Mouse (Mus musculus): ENCODE data around the gene Prss38. TPM values are rescaled to one million over a fixed set of nuclear protein-coding genes. Genes with fewer than 3 reads are reported as not detected.

Prss38 gene
- total and polyA plus RNA-seq, 2 experiments: not detected

DNA sequence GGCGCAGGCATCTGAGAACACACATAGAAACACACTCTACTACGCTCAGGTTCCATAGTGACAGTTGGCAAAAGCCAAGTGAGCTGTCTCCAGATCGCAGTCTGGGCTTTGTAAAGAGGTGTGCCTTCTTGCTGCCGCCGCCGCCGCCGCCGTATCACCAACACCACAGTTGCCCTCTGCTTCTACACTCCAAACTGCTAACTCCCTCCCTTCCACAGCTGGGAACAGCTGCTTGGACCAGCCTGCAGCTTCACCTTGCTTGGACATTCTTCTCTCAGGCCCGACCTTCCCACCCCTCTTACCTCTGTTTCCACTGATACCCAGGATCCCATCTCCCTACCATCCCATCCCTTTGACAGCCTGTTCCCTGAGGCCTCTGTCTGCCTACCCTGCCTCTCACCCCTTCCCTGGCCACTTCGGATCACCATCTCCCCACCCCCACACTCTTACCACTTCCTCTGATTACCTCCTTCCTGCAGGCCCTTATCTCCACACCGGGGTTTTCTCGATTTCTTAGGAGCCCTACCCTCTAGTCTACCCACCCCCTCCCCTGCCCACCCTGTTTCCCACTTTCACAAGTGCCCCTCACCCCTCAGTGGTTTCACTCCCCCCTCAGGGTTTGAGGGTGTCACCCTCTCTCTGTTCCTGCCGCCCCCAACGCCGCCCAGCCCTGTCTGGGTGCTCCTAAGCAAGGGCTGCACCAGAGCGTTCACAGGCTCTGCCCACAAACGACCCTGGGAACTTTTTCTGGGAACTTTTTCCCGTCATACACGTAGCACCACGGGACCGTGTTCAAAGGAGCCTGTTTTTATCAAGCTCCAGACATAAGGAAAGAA lies 22.3 kb upstream of the Prss38 start:
- H3K79me2 ChIP-seq (ENCODE audit: control insufficient read depth, insufficient read depth, low read length): no peaks in the 10 kb centered on the region
- WGBS: 51% methylated on average over 22 of the region's 22 CpGs
- H3K27ac ChIP-seq (replicated peaks; ENCODE audit: insufficient read depth, low read depth, low read length): no peak overlapping the region
- DNase-seq (ENCODE audit: extremely low read depth, low read depth, low spot score): no peak
- H3K9ac ChIP-seq (ENCODE audit: low read depth, low read length): no peak overlapping the region
- no peak overlapping the region for H3K4me3 ChIP-seq (ENCODE audit: insufficient read depth, low read depth, low read length)
- H3K27me3 ChIP-seq (ENCODE audit: control insufficient read depth, insufficient read depth, low read length): no peaks in the 10 kb centered on the region
- no peaks in the 10 kb centered on the region for H3K36me3 ChIP-seq (ENCODE audit: control insufficient read depth, insufficient read depth, low read length)
- TF ChIP-seq POLR2A (IDR thresholded peaks at IDR 0.05; ENCODE audit: extremely low read depth, insufficient read depth, low read length) (no peak), CTCF (IDR thresholded peaks at IDR 0.05; ENCODE audit: low read depth, low read length) (no peak)
- no peaks in the 10 kb centered on the region for H3K4me1 ChIP-seq (ENCODE audit: control insufficient read depth, insufficient read depth, low read length)

DNA sequence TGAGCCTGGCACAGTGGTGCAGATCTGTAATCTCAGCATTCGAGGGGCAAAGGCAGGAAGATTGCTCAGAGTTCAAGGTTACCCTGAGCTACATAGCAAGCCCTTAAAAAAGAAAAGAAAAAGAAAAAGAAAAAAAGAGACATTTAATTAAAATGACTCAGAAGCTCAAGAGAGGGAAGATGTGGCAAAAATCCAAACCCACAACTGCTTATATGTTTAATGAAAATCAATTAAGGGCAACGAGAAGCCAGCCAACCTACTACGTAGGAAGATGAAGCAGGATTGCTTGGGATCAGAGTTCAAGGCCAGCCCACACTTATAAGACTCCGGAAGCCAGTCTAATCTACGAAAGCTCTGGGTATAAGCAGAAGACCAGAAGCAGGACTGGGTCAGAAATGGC lies 19.0 kb upstream of the Prss38 start:
- H3K27ac ChIP-seq (replicated peaks; ENCODE audit: insufficient read depth, low read depth, low read length): no peak overlapping the region
- TF ChIP-seq POLR2A (IDR thresholded peaks at IDR 0.05; ENCODE audit: extremely low read depth, insufficient read depth, low read length) (no peak), CTCF (IDR thresholded peaks at IDR 0.05; ENCODE audit: low read depth, low read length) (no peak)
- no peak overlapping the region for H3K9ac ChIP-seq (ENCODE audit: low read depth, low read length)
- no peaks in the 10 kb centered on the region for H3K27me3 ChIP-seq (ENCODE audit: control insufficient read depth, insufficient read depth, low read length)
- no peaks in the 10 kb centered on the region for H3K4me1 ChIP-seq (ENCODE audit: control insufficient read depth, insufficient read depth, low read length)
- no peak for DNase-seq (ENCODE audit: extremely low read depth, low read depth, low spot score)
- H3K79me2 ChIP-seq (ENCODE audit: control insufficient read depth, insufficient read depth, low read length): no peaks in the 10 kb centered on the region
- H3K36me3 ChIP-seq (ENCODE audit: control insufficient read depth, insufficient read depth, low read length): no peaks in the 10 kb centered on the region
- no peak overlapping the region for H3K4me3 ChIP-seq (ENCODE audit: insufficient read depth, low read depth, low read length)
- 59% methylated on average over 5 of the region's 5 CpGs for WGBS

DNA sequence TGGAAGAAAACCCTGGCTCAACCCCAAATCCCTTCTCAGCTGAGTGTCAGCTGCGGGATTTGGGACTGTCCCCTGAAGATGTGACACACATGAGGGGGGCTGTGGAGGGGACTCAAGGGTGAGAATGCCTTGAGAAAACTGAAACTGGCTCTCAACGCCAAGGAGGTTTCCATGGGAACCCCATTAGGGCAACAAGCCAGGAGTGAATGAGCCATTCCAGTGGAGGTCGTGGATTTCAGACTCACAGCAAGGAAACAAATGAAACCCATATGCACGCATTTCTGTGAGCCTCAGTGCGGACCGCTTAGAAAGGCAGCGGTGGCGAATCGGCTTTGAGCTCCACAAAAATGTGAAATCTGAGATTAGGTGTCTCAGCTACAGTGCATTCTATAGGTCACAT lies 18.1 kb upstream of the Prss38 start:
- 76% methylated on average over 9 of the region's 9 CpGs for WGBS
- no peak for TF ChIP-seq CTCF (IDR thresholded peaks at IDR 0.05; ENCODE audit: low read depth, low read length)
- TF ChIP-seq POLR2A (IDR thresholded peaks at IDR 0.05; ENCODE audit: extremely low read depth, insufficient read depth, low read length): no peak
- no peak overlapping the region for H3K4me3 ChIP-seq (ENCODE audit: insufficient read depth, low read depth, low read length)
- no peaks in the 10 kb centered on the region for H3K27me3 ChIP-seq (ENCODE audit: control insufficient read depth, insufficient read depth, low read length)
- H3K9ac ChIP-seq (ENCODE audit: low read depth, low read length): no peak overlapping the region
- no peaks in the 10 kb centered on the region for H3K79me2 ChIP-seq (ENCODE audit: control insufficient read depth, insufficient read depth, low read length)
- H3K4me1 ChIP-seq (ENCODE audit: control insufficient read depth, insufficient read depth, low read length): no peaks in the 10 kb centered on the region
- DNase-seq (ENCODE audit: extremely low read depth, low read depth, low spot score): no peak
- no peaks in the 10 kb centered on the region for H3K36me3 ChIP-seq (ENCODE audit: control insufficient read depth, insufficient read depth, low read length)
- H3K27ac ChIP-seq (replicated peaks; ENCODE audit: insufficient read depth, low read depth, low read length): no peak overlapping the region

DNA sequence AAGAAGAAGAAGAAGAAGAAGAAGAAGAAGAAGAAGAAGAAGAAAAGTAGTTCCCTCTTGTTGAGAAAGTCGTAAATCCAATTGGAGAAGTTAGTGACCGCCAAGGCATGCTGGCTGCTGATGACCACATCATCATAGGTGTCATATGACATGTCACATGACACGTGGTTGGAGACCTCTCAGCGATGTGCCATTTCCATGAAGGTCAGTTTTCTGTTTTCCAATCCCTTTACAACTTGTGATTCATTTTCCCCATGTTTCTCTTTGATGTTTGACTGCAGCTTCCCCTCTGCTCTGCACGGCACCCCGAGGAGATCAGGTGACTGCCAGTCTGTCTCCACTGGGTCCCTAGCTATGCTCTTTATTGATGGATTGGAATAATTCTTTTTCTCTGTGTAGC lies 16.8 kb upstream of the Prss38 start:
- Histone ChIP-seq H3K27me3 (ENCODE audit: control insufficient read depth, insufficient read depth, low read length) (no peaks in the 10 kb centered on the region), H3K36me3 (ENCODE audit: control insufficient read depth, insufficient read depth, low read length) (no peaks in the 10 kb centered on the region), H3K4me1 (ENCODE audit: control insufficient read depth, insufficient read depth, low read length) (no peaks in the 10 kb centered on the region), H3K79me2 (ENCODE audit: control insufficient read depth, insufficient read depth, low read length) (no peaks in the 10 kb centered on the region), H3K4me3 (ENCODE audit: insufficient read depth, low read depth, low read length) (no peak overlapping the region), H3K9ac (ENCODE audit: low read depth, low read length) (no peak overlapping the region), H3K27ac (replicated peaks; ENCODE audit: insufficient read depth, low read depth, low read length) (no peak overlapping the region)
- WGBS: 62% methylated on average over 6 of the region's 6 CpGs
- DNase-seq (ENCODE audit: extremely low read depth, low read depth, low spot score): no peak
- TF ChIP-seq POLR2A (IDR thresholded peaks at IDR 0.05; ENCODE audit: extremely low read depth, insufficient read depth, low read length): no peak
- no peak for TF ChIP-seq CTCF (IDR thresholded peaks at IDR 0.05; ENCODE audit: low read depth, low read length)

DNA sequence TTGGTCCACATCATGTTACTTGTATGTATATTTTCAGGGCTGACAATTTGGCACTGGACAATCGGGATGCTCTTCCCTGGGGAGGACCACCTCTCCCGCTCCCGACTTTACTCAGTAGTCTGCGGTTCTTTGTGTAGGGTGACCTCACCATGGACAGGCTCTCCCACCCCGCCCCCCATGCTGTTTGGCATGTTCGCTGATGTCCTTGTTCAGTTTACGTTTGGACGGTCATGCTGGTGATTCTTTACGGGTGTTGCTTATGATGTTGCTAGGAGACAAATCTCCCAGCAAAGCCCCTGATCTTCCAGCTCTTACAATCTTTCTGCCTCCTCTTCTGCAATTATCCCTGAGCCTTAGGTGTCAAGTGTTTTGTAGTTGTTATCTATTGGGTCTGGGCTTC lies 15.0 kb upstream of the Prss38 start:
- TF ChIP-seq POLR2A (IDR thresholded peaks at IDR 0.05; ENCODE audit: extremely low read depth, insufficient read depth, low read length) (no peak), CTCF (IDR thresholded peaks at IDR 0.05; ENCODE audit: low read depth, low read length) (no peak)
- WGBS: 73% methylated on average over 9 of the region's 9 CpGs
- no peak for DNase-seq (ENCODE audit: extremely low read depth, low read depth, low spot score)
- no peaks in the 10 kb centered on the region for H3K36me3 ChIP-seq (ENCODE audit: control insufficient read depth, insufficient read depth, low read length)
- no peak overlapping the region for H3K27ac ChIP-seq (replicated peaks; ENCODE audit: insufficient read depth, low read depth, low read length)
- no peak overlapping the region for H3K4me3 ChIP-seq (ENCODE audit: insufficient read depth, low read depth, low read length)
- H3K27me3 ChIP-seq (ENCODE audit: control insufficient read depth, insufficient read depth, low read length): no peaks in the 10 kb centered on the region
- H3K4me1 ChIP-seq (ENCODE audit: control insufficient read depth, insufficient read depth, low read length): no peaks in the 10 kb centered on the region
- H3K79me2 ChIP-seq (ENCODE audit: control insufficient read depth, insufficient read depth, low read length): no peaks in the 10 kb centered on the region
- no peak overlapping the region for H3K9ac ChIP-seq (ENCODE audit: low read depth, low read length)

DNA sequence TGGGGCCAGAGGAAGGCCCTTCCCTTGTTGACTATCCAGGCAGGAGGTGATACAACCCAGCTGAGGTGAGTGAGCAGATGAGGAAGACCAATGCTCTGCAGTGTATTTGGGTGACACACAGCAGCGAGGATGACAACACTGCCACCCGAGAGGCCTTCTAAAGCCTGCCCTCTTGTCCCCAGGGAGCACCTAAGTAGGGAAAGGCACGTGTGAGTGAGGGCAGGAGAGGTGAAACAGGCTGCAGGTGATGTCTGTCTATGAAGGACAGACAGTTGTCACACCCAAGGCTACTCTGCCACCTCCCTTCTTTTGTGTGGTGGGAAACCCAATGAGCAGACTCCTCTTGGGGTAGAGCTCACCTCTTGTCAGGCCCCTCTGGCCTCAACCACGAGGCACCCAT lies 14.2 kb upstream of the Prss38 start:
- TF ChIP-seq POLR2A (IDR thresholded peaks at IDR 0.05; ENCODE audit: extremely low read depth, insufficient read depth, low read length) (no peak), CTCF (IDR thresholded peaks at IDR 0.05; ENCODE audit: low read depth, low read length) (no peak)
- no peak overlapping the region for H3K4me3 ChIP-seq (ENCODE audit: insufficient read depth, low read depth, low read length)
- no peaks in the 10 kb centered on the region for H3K27me3 ChIP-seq (ENCODE audit: control insufficient read depth, insufficient read depth, low read length)
- no peaks in the 10 kb centered on the region for H3K4me1 ChIP-seq (ENCODE audit: control insufficient read depth, insufficient read depth, low read length)
- no peak overlapping the region for H3K9ac ChIP-seq (ENCODE audit: low read depth, low read length)
- DNase-seq (ENCODE audit: extremely low read depth, low read depth, low spot score): no peak
- no peaks in the 10 kb centered on the region for H3K36me3 ChIP-seq (ENCODE audit: control insufficient read depth, insufficient read depth, low read length)
- H3K27ac ChIP-seq (replicated peaks; ENCODE audit: insufficient read depth, low read depth, low read length): no peak overlapping the region
- no peaks in the 10 kb centered on the region for H3K79me2 ChIP-seq (ENCODE audit: control insufficient read depth, insufficient read depth, low read length)
- 72% methylated on average over 4 of the region's 4 CpGs for WGBS

Data from liver, adult 2 months (tissue).